Mouse (Mus musculus) brain, adult 2 months (tissue): ENCODE data around the gene Amotl2.

ENCODE experiments used
- DNase-seq: peaks from one replicate; pipeline ENCODE4 v3.0.0; 2011; ENCODE audit warnings: low read depth, low spot score

Gene Amotl2

DNA sequence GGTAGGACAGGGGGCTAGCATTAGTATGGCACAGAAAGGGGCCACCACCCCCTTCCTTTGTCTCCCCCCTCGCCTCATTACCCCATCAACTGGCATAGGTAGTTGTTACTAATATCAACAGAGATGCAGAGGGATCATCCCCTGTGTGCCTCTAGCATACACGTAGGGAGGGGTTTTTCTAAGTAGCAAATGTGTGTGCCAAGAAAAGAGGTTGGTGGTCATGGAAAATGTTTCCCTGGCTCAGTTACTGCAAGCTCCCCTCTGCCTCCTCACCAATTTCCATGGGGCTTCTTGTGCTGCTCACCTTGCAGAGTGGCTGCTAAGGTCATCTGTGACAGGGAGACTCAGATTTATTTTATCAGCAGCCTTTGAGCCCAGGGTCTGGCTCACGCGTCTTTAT lies 2.6 kb downstream of the Amotl2 start:
- DNase-seq, result no peak

DNA sequence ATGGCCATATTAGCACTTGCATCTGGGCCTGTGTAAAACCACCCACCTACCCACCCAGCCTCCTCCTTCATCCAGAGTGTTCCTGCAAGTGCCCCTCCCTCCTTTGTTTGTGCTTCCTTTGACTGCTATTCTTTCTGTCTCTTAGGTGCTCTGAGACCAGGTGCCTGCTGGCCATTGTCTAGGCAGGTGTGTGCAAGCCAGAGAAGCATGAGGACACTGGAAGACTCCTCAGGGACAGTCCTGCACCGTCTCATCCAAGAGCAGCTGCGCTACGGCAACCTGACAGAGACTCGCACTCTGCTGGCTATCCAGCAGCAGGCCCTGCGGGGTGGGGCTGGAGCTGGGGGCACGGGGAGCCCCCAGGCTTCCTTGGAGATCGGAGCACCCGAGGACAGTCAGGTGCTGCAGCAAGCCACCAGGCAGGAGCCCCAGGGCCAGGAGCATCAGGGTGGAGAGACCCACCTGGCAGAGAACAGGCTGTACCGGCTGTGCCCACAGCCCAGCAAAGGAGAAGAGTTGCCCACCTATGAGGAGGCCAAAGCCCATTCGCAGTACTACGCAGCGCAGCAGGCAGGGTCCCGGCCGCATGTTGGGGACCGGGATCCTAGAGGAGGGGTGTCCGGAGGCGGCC lies 3.6 kb downstream of the Amotl2 start:
- no peak for DNase-seq

DNA sequence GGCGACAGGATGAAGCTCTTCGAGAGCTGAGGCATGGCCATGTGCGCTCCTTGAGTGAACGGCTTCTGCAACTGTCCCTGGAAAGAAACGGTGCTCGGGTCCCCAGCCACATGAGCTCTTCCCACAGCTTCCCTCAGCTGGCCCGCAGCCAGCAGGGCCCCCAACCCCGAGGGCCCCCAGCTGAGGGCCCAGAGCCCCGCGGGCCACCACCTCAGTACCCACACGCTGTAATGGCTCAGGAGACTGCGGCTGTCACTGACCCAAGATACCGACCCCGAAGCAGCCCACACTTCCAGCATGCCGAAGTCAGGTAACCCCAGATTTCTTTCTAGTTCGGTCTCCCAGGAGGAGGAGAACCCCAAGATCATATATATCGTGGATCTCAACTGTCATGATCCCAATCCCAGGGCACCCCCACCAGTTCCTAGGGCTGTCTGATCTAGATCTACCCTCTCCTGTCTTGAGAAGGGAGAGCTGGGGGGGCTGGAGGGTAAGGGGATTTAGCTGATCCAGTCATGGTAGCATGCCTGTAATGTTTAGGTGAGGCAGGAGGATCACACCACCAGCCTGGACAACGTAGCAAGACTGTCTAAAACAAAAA lies 4.2 kb downstream of the Amotl2 start:
- DNase-seq, result no peak

DNA sequence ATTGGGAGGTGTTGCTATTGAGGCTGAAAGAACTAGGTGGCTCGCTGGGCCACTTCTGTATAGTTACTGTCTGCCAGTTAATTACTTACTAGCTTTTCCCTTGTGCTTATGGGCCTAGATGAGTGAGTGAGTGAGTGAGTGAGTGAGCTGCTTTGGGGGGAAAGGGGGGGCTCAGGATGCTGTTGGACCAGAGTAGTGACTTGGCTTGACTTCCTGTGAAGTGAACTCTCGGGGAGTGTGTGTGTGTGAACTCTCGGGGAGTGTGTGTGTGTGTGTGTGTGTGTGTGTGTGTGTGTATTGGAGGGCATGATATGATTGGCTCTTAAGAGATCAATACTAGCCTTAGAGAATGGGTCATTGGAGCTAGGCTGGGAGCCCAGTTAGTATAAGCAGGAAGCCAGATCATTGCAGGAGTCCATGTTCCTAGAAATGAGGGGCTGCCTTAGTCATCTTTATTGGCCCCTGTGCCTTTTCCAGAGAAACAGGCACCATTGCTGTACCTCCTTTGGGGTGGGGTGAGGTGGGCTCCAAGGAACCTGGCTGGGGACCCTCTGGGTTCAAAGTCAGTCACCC lies 5.0 kb downstream of the Amotl2 start:
- no peak for DNase-seq

DNA sequence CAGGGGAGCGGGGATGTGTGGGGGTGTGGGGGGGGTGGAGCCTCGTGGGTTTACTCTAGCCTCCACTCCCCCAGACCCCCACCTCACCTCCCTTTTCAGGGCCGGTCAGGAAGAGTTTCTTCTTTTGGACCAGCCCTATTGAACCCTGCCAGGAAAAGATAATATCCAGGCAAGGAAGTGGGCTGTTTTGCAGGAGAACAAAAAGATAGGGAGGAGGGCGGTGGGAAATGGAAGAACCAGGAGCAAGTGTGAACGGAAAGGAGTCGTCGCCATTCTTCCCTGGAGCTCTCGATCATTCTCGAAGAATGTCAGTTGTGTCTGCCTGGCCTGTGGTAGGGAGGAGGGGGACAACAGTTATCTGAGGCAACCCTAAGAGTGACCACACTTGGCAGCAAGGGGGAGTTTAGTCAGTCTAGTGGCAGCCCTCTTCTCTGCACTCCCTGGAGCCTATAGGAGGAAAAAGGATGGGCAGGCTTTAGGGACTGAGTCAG lies 5.6 kb downstream of the Amotl2 start:
- no peak for DNase-seq

DNA sequence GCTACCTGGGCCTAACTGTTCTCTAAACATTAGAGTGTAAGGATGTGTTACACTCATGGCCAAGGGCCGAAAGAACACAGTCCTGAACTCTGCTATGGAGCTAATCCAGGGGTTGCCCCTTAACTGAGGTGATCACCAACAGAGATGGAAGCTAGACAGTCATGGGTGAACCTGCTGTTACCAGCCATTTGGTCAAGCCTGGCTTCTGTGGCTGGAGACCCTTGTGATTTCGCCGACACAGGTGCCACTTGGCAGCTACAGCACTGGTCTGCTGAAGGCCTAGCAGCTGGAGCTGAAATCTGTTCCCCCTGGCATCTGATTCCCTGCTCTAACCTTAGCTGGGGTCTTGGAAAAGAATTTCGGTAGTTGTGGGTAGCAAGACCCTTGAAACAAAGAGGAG lies 6.3 kb downstream of the Amotl2 start:
- no peak for DNase-seq

DNA sequence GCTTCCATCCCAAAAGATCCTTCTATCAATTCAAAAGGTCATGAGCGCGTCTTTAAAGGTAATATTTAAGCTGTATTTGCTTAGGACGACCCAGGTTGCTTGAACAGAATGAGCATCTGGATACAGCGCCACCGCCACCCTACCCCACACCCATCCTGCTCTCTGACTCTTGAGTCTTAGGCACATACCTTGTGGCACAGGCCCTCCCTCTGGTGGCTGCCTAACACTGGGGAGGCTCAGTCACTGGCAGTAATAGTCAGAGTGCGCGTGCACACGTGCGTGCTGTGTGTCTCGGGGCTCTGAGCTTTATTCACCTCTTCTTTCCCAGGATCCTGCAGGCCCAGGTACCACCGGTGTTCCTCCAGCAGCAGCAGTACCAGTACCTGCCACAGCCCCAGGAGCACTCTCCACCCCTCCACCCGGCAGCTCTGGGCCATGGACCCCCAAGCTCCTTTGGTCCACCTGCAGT lies 6.8 kb downstream of the Amotl2 start:
- DNase-seq, result no peak

DNA sequence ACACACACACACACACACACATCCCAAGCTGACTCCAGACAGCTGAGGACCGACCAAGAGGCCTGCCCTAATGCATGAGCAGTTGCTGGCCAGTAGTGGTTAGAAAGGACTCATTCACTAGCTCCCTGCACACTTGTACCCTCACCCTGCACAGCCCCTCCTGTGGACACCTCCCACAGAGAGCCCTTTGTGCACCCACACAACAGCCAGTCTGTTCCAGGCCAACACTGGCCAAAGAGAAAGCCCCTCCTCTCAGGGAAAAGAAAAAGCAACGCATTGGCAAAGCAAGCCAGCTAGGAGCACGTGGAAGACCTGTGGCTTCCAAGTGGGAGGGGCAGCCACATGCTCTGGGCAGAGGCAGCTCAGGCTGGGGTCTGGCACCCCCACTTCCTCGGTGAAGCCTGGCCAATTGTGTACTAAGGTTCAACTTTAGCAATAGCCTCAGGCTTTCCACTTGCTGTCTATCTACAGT lies 7.6 kb downstream of the Amotl2 start:
- peak; percentile 96 for DNase-seq

DNA sequence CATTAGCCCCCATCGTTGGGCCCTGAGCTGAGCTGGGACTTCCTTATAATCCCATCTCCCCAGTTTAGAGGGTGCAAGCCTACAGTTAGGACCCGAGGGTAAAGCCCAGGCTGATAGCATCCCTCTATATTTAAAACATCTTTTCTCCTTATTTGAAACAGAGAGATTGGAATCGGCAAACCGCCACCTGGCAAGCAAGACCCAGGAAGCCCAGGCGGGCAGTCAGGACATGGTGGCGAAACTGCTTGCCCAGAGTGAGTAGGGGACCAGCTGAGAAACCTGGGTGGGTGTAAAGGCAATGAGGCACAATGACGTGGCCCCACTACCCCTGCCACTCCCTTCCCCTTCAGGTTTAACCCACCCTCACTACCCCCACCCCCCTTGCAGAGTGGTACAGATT lies 8.5 kb downstream of the Amotl2 start:
- no peak for DNase-seq

DNA sequence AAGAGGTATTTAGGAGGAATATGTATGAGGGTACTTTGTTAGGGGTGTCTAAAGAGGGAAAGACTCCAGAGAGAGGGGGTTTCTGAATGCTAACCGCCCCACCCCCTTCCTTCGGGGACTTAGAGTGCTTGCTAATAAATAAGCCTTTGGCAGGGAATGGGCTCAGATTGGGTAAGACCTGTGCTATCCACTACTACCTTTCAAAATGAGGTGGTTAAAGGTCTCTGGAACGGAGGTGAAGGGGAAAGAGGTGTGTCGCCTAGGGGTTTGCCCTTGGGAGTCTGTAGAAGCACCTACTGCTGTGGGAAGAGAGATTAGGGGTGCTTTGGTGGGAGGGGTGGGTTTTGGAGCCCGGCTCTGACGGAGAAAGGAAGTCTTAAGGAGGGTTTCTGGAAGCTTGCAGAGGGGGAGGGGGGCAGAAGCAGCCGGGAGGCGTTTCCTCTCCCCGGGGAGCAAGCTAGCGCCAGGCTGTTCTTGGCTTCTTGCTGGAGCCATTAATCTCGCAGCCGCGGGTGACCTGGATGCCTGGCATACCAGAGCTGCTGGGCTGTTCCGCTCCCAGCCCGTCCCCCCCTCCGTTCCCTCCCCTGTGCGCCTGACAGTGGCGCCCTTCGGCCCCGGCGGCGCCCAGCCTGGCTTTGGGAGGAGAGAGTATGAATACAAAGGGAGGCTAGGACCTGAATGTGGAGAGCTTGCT lies 9.6 kb downstream of the Amotl2 start:
- peak; percentile 87 for DNase-seq

DNA sequence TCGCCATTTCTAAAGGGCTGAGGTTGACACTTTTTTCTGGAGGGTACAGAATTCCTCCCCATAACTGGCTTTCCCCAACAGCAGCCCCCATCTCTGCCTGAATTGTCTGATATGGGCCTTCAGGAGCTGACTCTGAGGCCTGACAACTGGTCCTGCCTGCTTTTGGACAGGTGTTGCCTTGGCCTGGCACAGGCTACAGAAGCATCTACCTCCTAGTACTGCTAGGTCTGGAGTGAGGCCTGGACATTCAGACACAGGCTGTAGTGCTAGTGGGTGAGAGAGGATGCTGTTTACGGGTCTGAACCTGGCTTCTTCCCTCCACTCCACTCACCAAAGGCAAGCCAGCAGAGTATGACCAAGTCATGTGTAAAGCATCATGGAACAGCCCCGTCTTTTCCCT lies 10.3 kb downstream of the Amotl2 start:
- no peak for DNase-seq

DNA sequence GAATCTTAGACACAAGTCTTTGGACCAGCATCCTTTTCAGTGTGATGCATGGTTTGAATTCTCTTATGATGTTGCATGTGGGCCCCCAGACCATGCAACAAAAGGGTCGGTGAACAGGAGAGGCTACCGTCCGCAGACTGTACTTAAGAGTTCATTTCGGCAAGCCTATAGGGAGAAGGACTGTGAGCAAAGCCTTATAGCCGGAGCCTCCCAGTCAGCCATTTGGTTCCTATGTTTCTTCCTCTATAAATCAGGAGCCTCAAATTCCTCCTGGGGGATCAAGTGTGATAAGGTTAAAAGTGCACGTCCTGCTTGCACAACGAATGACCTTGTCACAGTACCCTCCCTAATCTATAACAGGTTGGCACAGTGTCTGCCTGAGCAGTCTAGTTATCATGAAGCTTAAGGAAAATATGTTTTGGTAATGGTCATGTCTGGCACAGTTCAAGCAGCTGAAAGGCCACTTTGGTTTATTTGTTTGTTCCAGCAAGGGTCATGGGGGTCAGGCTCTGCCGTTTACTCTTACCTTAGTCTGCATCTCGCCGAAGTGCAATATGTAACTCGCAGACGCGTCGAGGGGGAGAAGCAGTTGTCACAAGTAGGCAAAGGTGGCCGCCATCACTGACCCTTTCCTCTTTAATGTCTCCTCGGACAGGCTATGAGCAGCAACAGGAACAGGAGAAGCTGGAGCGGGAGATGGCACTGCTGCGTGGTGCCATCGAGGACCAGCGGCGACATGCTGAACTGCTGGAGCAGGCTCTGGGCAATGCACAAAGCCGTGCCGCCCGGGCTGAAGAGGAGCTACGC lies 11.4 kb downstream of the Amotl2 start:
- no peak for DNase-seq

DNA sequence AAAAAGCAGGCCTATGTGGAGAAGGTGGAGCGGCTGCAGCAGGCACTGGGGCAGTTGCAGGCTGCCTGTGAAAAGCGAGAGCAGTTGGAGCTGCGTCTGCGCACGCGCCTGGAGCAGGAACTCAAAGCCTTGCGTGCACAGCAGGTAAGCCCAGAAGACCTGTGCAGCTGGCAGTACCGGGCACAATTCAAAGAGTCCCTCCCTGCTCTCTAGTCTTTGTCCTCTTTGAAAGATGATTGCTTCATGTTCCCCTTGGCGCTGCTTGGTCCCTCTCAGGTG lies 11.9 kb downstream of the Amotl2 start:
- DNase-seq, result peak; percentile 33

DNA sequence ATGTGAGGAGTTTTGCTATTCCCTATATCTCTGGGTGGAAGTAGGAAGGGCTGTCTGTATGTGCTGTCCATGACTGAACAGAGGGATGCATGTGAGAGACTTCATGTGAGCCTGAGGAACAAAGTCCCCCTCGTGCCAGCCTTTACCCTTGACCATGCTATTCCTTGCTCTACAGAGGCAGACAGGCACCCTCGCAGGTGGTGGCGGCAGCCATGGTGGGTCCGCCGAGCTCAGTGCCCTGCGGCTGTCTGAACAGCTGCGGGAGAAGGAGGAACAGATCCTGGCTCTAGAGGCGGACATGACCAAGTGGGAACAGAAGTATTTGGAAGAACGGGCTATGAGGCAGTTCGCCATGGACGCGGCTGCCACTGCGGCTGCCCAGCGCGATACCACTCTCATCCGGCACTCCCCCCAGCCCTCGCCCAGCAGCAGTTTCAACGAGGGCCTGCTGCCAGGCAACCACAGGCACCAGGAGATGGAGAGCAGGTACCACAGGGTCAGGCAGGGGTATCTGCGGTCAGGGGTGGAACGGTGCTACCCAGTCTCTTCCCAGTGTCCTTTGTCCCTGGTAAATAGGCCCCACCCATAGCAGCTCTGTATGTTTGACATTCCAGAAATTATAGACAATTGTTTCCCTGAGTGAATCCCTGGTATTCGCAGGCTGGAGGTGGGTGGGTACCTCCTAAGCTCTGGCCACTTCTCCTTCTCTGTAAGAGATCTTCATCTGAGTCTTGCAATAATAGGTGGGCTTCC lies 12.8 kb downstream of the Amotl2 start:
- DNase-seq, result no peak

DNA sequence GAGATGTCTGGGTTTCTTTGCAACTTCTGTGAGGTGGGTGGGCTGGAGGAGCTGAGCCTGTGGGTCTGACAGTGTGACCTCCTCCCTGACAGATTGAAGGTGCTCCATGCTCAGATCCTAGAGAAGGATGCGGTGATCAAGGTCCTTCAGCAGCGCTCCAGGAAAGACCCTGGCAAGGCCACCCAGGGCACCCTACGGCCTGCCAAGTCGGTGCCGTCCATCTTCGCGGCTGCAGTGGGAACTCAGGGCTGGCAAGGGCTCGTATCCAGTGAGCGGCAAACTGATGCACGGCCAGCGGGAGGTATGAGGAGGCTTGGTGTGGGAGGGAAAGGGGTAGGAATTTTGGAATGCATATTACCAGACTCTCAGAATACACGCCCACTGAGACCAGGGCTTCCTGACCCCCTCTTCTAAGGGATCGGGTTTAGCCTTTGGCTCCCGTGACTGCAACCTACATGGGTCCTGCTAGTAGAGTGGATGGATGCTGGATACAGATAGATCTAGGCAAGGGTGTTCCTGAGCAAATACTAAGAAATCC lies 13.5 kb downstream of the Amotl2 start:
- DNase-seq, result no peak

DNA sequence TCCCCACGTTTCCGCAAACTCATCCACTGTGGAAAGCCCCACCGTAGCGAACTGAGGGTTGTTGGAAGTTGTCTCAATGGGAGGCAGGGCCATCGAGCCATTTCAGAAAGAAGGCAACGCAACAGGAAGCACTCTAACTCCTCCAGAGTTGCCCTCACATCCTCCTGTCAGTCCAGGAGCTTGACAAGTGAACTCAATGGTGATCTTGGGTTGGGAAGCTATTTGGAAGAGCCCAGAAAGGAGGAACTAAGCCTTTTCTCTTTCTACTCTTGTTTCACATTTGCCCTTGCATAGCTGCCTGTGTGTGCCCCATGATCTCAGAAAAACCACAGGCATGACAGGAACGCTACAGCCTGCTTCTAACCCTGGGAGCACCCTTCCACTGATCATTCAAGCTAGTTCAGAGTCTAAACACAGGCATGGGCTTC lies 14.6 kb downstream of the Amotl2 start:
- DNase-seq, result no peak

DNA sequence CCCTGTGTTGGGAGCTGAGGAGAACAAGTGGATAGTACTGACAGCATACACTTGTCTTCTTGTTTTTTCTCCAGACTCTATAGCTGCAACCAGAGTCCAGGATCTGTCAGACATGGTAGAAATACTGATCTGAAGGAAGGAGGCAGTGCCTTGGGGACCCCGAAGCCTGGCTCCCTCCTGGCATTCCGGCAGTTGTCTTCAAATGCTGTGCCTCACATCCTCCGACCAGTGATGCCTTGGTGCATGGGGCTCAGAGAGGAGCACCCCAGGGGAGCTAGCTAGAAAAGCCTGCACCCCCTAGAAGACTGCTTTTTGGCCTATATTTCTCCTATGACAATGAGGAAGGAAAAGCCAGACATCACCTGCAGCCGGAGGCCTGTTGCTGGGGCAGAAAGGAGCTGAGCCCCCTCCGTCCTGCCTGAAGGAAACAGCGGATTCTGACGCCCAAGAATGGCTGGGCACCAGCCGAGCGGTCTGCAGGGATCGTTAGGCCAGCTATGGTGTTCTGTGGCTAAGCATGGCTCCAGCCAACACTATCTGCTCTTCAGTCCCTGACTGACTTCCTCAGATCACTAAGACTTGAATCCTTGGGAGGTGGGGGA lies 15.2 kb downstream of the Amotl2 start:
- DNase-seq, result no peak

DNA sequence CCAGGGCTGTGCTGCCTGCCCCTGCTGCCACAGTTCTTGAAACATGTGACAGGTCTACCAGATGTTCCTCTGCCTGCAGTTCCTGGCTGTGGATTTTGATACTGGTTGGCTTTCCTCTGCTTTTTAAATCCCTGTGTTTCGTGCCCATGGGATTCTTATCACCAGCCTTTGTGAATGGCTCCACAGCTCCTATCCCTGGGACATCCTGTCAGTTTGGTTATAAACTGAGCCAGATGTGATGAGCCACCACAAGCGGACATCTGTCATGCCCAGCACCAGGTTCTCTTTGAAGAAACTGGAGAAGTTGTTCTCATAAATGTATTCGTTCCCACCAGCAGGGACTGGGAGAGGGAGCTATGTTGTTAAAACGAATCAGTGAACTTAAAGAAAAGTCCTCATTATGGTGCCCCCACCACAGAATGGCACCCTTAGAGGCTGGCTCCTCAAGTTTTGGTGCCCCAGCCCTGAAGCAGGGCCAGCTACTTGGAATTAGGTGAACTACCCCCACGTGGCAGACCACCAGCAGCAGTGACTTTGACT lies 15.9 kb downstream of the Amotl2 start:
- DNase-seq, result no peak

DNA sequence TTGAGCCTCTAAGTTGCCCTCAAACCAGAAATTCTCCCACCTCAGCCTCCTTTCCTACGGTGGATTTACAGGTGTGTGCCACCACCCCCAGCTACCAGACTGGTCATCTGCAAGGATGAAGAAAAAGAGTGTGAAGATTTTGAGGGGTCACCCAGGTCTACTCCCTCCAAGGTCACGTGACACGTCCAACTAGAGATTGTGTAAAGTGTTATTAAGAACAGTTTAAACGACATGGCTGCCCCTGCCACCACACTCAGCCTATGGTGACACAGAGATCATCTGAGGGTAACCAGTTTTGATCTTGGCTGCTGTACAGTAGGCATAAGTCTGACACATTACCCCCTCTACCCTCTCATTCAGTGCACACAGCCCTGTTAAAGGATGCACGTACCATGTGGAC lies 17.0 kb downstream of the Amotl2 start:
- no peak for DNase-seq
